Mouse (Mus musculus) bone marrow macrophage, adult 2 months (primary cell): ENCODE results near the gene Sfi1.
"Not testable (repeated sequence)": the region's sequence is repeated elsewhere in the genome, so short reads cannot be mapped to it uniquely, and the experiment has no call there.

Experiments used
- CTCF ChIP-seq: IDR thresholded peaks from 2 replicates; pipeline ENCODE4 v1.5.1; 2012; ENCODE audit warnings: low read depth, mild to moderate bottlenecking, low read length, moderate library complexity
- POLR2A ChIP-seq: IDR thresholded peaks from 2 replicates; pipeline ENCODE4 v1.6.1; 2012; ENCODE audit warnings: mild to moderate bottlenecking, low read depth, low read length, borderline replicate concordance

- TF ChIP-seq CTCF, POLR2A: not testable (repeated sequence)
These were observed 30.9 kb downstream of the Sfi1 start for GRCm38 (mm10) chr11:3162236-3162897.
